Mouse (Mus musculus): ENCODE measurements at regions not wholly inside any gene's neighbourhood (a gene's known extent, or its start where the extent isn't known, plus 50 kb on each side); places are given as distances from the start of the nearest gene placed in this dataset.

DNA sequence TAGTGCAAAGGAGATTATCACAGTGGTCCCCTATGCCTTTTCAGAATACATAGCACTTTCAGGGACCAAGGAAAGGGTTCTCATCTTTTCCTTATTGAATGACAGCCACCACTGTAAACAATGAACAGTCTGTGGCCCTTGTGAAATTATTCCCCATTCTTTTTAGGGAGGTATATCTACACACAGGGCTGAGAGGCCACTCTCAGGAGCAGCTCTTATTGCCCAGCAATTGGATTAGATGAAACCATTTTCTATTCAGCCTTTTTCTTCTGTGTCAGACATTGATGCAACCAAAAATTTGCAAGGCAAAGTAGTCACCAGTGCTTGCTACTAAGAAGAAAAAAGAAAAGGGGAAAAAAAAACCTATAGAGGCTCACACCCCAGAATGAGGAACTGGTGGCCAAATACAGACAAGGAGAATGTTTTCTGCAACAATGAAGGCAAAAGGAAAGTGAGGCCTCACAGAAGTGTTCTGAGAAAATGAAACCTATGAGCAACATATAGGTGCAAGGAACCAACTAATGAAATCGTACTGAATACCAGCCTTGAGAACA, 313.2 kb downstream of the Ostf1 start:
- DNase-seq (ENCODE audit: extremely low read depth): peak; percentile 73
- H3K4me3 ChIP-seq (replicated peaks in 1 of 3; ENCODE audit: low read depth in 2 of 3, low read length in 2 of 3, poor library complexity in 1 of 3): no peak overlapping the region
- H3K9ac ChIP-seq (ENCODE audit: insufficient read depth, low read depth): no peak overlapping the region
- peaks cover 6 to 26% of the 10 kb centered on the region in 2 experiments; a peak in 3 of 4 replicates for H3K4me1 ChIP-seq (ENCODE audit: control insufficient read depth in 1 of 2, insufficient read depth in 2 of 2)
- no peaks in the 10 kb centered on the region for H3K27me3 ChIP-seq (replicated peaks)
- TF ChIP-seq ELF1 (IDR thresholded peaks at IDR 0.05; ENCODE audit: low read depth, low read length) (peak; percentile 4; the same call in 1 of the 2 replicates), BHLHE40 (IDR thresholded peaks at IDR 0.05; ENCODE audit: low read depth, low read length) (peak; percentile 70), E2F4 (IDR thresholded peaks at IDR 0.05; ENCODE audit: insufficient replicate concordance, low read depth, low read length) (no peak), CHD1 (IDR thresholded peaks at IDR 0.05; ENCODE audit: low read depth, low read length) (no peak), MAFK (IDR thresholded peaks at IDR 0.05; ENCODE audit: insufficient replicate concordance, low read length) (0 out of 2 replicates have a peak, but pooled peaks have one; percentile 28), EP300 (IDR thresholded peaks at IDR 0.05; ENCODE audit: low read length) (peak; percentile 70), IRF4 (IDR thresholded peaks at IDR 0.05; ENCODE audit: low read depth, low read length) (peak; percentile 75), TCF12 (IDR thresholded peaks at IDR 0.05; ENCODE audit: low read depth, low read length) (peak; percentile 40; the same call in 1 of the 2 replicates), SIN3A (IDR thresholded peaks at IDR 0.05; ENCODE audit: low read length) (0 out of 2 replicates have a peak, but pooled peaks have one; percentile 39), TBP (conservative IDR thresholded peaks at IDR 0.05; ENCODE audit: low read depth, low read length) (no peak), ZNF384 (IDR thresholded peaks at IDR 0.05; ENCODE audit: low read depth, low read length) (peak; percentile 95)
- H3K27ac ChIP-seq (ENCODE audit: insufficient read depth, low read depth): no peak overlapping the region
- no peaks in the 10 kb centered on the region for H3K9me3 ChIP-seq (replicated peaks; ENCODE audit: low read length)
- dilution Hi-C loops (cut with MboI; ENCODE audit: extremely low pct_ligation_motif_present, extremely low pct_unique_long_range_greater_than_20kb, low sequenced_read_pairs): no loop called here
- H3K36me3 ChIP-seq (replicated peaks in 1 of 2; ENCODE audit: control insufficient read depth in 1 of 2, insufficient read depth in 1 of 2, low read length in 1 of 2): no peaks in the 10 kb centered on the region
- in situ Hi-C loops (cut with MboI; ENCODE audit: low pct_ligation_motif_present, low pct_unique_long_range_greater_than_20kb, low sequenced_read_pairs): no loop called here
- no peaks in the 10 kb centered on the region for H3K79me2 ChIP-seq (replicated peaks; ENCODE audit: control insufficient read depth, extremely low read depth, insufficient read depth, poor library complexity, severe bottlenecking)
- peak overlapping the region; percentile 71; the same call in 1 of the 2 replicates for H3K4me2 ChIP-seq (ENCODE audit: insufficient read depth, low read depth, poor library complexity, severe bottlenecking)

- Histone ChIP-seq H3K27me3 (replicated peaks) (no peaks in the 10 kb centered on the region), H3K4me3 (replicated peaks in 1 of 3; ENCODE audit: low read depth in 2 of 3, low read length in 2 of 3, poor library complexity in 1 of 3) (no peak overlapping the region), H3K9ac (ENCODE audit: insufficient read depth, low read depth) (no peak overlapping the region), H3K9me3 (replicated peaks; ENCODE audit: low read length) (no peaks in the 10 kb centered on the region), H3K79me2 (replicated peaks; ENCODE audit: control insufficient read depth, extremely low read depth, insufficient read depth, poor library complexity, severe bottlenecking) (no peaks in the 10 kb centered on the region), H3K4me1 (ENCODE audit: control insufficient read depth in 1 of 2, insufficient read depth in 2 of 2) (no peaks in the 10 kb centered on the region), H3K36me3 (replicated peaks in 1 of 2; ENCODE audit: control insufficient read depth in 1 of 2, insufficient read depth in 1 of 2, low read length in 1 of 2) (no peaks in the 10 kb centered on the region), H3K4me2 (ENCODE audit: insufficient read depth, low read depth, poor library complexity, severe bottlenecking) (no peak overlapping the region), H3K27ac (ENCODE audit: insufficient read depth, low read depth) (no peak overlapping the region)
- no peak for TF ChIP-seq SMC3 (IDR thresholded peaks at IDR 0.05; ENCODE audit: low read depth, low read length)
- TF ChIP-seq E2F4 (IDR thresholded peaks at IDR 0.05; ENCODE audit: insufficient replicate concordance, low read depth, low read length): no peak
- TF ChIP-seq CHD1 (IDR thresholded peaks at IDR 0.05; ENCODE audit: low read depth, low read length): no peak
- TF ChIP-seq USF1 (IDR thresholded peaks at IDR 0.05; ENCODE audit: low read depth, low read length): no peak
- no peak for TF ChIP-seq RAD21 (IDR thresholded peaks at IDR 0.05; ENCODE audit: low read depth, low read length)
- TF ChIP-seq USF2 (conservative IDR thresholded peaks at IDR 0.05; ENCODE audit: low read depth, low read length): no peak
- no peak for TF ChIP-seq CHD2 (IDR thresholded peaks at IDR 0.05; ENCODE audit: low read length)
- no peak for TF ChIP-seq SIN3A (IDR thresholded peaks at IDR 0.05; ENCODE audit: low read length)
- no peak for TF ChIP-seq PAX5 (IDR thresholded peaks at IDR 0.05; ENCODE audit: low read length)
- TF ChIP-seq ZKSCAN1 (IDR thresholded peaks at IDR 0.05; ENCODE audit: borderline replicate concordance, low read depth, low read length): no peak
- TF ChIP-seq MAFK (IDR thresholded peaks at IDR 0.05; ENCODE audit: insufficient replicate concordance, low read length): no peak
- no peak for TF ChIP-seq GABPA (IDR thresholded peaks at IDR 0.05; ENCODE audit: insufficient replicate concordance, low read depth, low read length)
- TF ChIP-seq POLR2AphosphoS2 (IDR thresholded peaks at IDR 0.05; ENCODE audit: low read depth, low read length): no peak
- TF ChIP-seq MXI1 (IDR thresholded peaks at IDR 0.05; ENCODE audit: low read depth, low read length): no peak
- TF ChIP-seq ZMIZ1 (IDR thresholded peaks at IDR 0.05; ENCODE audit: low read depth, low read length): no peak
- no peak for TF ChIP-seq ZC3H11A (IDR thresholded peaks at IDR 0.05; ENCODE audit: low read depth, low read length)
- no peak for TF ChIP-seq HCFC1 (IDR thresholded peaks at IDR 0.05; ENCODE audit: low read depth, low read length)
- no peak for TF ChIP-seq MAZ (IDR thresholded peaks at IDR 0.05; ENCODE audit: low read depth, low read length)
- in situ Hi-C loops (cut with MboI; ENCODE audit: low pct_ligation_motif_present, low pct_unique_long_range_greater_than_20kb, low sequenced_read_pairs): no loop called here
- dilution Hi-C loops (cut with MboI; ENCODE audit: extremely low pct_ligation_motif_present, extremely low pct_unique_long_range_greater_than_20kb, low sequenced_read_pairs): no loop called here
- no peak for DNase-seq (ENCODE audit: extremely low read depth)
Observed at GRCm38 (mm10) chr19:18273415-18273814, 358.2 kb downstream of the Ostf1 start.
